Mouse (Mus musculus) liver, adult 2 months (tissue): Measurements from ENCODE around the gene Chad. TPM values are rescaled to one million over a fixed set of nuclear protein-coding genes. Genes with fewer than 3 reads are reported as not detected.

ENCODE experiments used
- DNase-seq: peaks from one replicate; pipeline ENCODE4 v3.0.0-alpha.2; 2011; ENCODE audit warnings: low read depth, low spot score; ENCODE audit errors: extremely low read depth
- H3K27ac ChIP-seq: fragments of 200-500 bp; replicated peaks from 2 replicates; pipeline ENCODE4 v1.5.1; 2012; ENCODE audit warnings: low read depth, mild to moderate bottlenecking, control low read depth, inconsistent platforms, low read length; ENCODE audit not compliant: insufficient read depth
- H3K27me3 ChIP-seq: fragments of 200-500 bp; 2 replicates; pipeline ENCODE4 v1.6.1; 2012; ENCODE audit warnings: mild to moderate bottlenecking, moderate library complexity, low read length, inconsistent platforms; ENCODE audit not compliant: control insufficient read depth, insufficient read depth
- H3K36me3 ChIP-seq: fragments of 200-500 bp; 2 replicates; pipeline ENCODE4 v1.6.1; 2012; ENCODE audit warnings: low read length, inconsistent platforms; ENCODE audit not compliant: control insufficient read depth, insufficient read depth
- H3K4me1 ChIP-seq: fragments of 200-500 bp; 2 replicates; pipeline ENCODE4 v1.6.1; 2011; ENCODE audit warnings: low read length; ENCODE audit not compliant: control insufficient read depth, insufficient read depth
- H3K4me3 ChIP-seq: fragments of 200-500 bp; 2 replicates; pipeline ENCODE4 v1.5.1; 2011; ENCODE audit warnings: low read depth, mild to moderate bottlenecking, control low read depth, low read length, moderate library complexity; ENCODE audit not compliant: insufficient read depth
- H3K79me2 ChIP-seq: fragments of 200-500 bp; 2 replicates; pipeline ENCODE4 v1.6.1; 2012; ENCODE audit warnings: inconsistent platforms, mild to moderate bottlenecking, low read length, moderate library complexity; ENCODE audit not compliant: control insufficient read depth, insufficient read depth
- H3K9ac ChIP-seq: fragments of 200-500 bp; 2 replicates; pipeline ENCODE4 v1.6.1; 2012; ENCODE audit warnings: low read depth, mild to moderate bottlenecking, control low read depth, inconsistent platforms, low read length
- CTCF ChIP-seq: fragments of 200-500 bp; IDR thresholded peaks from 2 replicates; pipeline ENCODE4 v1.5.1; 2011; ENCODE audit warnings: low read depth, low read length, control low read depth
- POLR2A ChIP-seq: fragments of 200-500 bp; IDR thresholded peaks from 2 replicates; pipeline ENCODE4 v1.6.1; 2011; ENCODE audit warnings: low read length, control low read depth; ENCODE audit not compliant: insufficient read depth; ENCODE audit errors: extremely low read depth
- WGBS: fragments of 180-500 bp; shearing (Covaris S2); methylation state at CpG from one replicate; pipeline ENCODE4 v1.1.7; 2018; 5-methylcytosine and 5-hydroxymethylcytosine counted together
- polyA plus RNA-seq: library from polyadenylated mRNA; depleted of rRNA; stranded (reverse); fragments of >200 nt; gene quantifications from 2 replicates; pipeline ENCODE4 v1.2.3, GENCODE M21; 2012; rRNA removed
- total RNA-seq: library from RNA; depleted of rRNA; stranded (reverse); fragments of >200 nt; gene quantifications from 2 replicates; pipeline ENCODE4 v1.2.3, GENCODE M21; 2014; rRNA removed

Chad gene
- total and polyA plus RNA-seq, 2 experiments: not detected

DNA sequence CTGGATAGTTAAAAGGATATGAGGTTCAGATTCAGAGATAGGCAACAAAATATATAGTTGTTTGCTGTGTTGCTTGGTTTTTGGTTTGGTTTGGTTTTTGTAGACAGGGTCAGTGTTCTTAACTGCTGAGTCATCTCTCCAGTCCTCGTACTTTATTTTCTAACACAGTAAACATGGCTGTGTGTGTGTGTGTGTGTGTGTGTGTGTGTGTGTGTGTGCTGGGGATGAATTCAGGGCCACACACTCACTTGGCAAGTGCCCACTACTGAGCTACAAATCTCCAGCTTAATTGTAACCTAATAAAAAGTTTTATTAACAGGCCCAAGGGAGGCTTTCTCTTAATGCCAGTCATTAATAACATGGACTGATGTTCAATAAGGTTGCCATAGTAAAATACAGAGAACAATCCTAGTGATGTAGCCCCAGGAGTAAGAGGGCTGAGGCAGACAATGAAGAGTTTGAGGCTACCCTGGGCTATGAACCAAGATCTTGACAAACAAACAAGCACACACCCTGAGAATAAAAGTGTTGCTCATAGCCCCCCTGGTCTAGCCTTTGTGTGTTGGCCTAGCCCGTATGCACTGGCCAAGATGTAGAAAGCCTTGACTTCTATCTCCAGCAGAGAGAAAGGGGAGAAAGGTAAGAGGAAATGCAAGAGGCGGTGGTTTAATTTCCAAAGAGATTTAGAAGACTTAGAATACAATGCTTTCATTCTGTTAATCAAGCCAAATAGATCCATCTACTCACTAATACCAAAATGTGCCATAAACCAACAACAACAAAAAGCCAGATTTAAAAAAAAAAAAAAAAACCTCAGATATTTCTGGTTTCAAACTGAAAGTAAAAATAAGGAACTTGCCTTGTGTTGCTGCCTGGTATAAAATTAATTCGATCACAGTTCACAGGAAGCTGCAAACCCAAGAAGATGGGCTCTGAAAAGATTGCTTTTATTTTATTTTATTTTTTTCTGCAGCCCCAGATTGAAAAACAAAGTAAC, 46.2 kb downstream of the Chad start:
- Histone ChIP-seq H3K4me3 (no peak overlapping the region), H3K9ac (no peak overlapping the region), H3K36me3 (no peaks in the 10 kb centered on the region), H3K79me2 (no peaks in the 10 kb centered on the region), H3K4me1 (no peaks in the 10 kb centered on the region; the same call in 1 of the 2 replicates), H3K27ac (no peak overlapping the region), H3K27me3 (no peaks in the 10 kb centered on the region)
- 72% methylated on average over 4 of the region's 4 CpGs for WGBS
- DNase-seq: no peak
- TF ChIP-seq POLR2A: no peak
- no peak for TF ChIP-seq CTCF

DNA sequence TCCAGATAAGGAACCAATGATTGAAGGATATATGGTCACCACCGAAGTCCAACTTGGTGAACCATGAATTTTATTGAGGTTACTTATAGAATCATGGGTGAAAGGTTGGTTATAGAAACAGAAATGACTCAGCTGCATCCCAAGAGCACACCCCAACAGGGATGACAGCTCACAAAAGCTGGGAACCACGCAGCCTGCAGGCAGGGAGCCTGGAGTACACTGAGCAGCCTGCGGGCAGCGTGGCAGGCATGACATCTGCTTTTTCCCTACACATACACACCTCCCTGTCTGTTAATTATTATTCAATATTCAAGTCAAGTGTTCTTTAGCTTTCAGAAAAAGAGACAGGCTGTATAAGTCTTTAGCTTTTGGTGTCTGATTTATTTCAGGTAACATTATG, 49.8 kb downstream of the Chad start:
- no peaks in the 10 kb centered on the region for H3K27me3 ChIP-seq
- H3K79me2 ChIP-seq: no peaks in the 10 kb centered on the region
- no peak overlapping the region for H3K27ac ChIP-seq
- H3K4me3 ChIP-seq: no peak overlapping the region
- TF ChIP-seq CTCF: no peak
- TF ChIP-seq POLR2A: no peak
- H3K4me1 ChIP-seq: no peaks in the 10 kb centered on the region; the same call in 1 of the 2 replicates
- no peak for DNase-seq
- 46% methylated on average over 4 of the region's 4 CpGs for WGBS
- H3K9ac ChIP-seq: no peak overlapping the region
- no peaks in the 10 kb centered on the region for H3K36me3 ChIP-seq

DNA sequence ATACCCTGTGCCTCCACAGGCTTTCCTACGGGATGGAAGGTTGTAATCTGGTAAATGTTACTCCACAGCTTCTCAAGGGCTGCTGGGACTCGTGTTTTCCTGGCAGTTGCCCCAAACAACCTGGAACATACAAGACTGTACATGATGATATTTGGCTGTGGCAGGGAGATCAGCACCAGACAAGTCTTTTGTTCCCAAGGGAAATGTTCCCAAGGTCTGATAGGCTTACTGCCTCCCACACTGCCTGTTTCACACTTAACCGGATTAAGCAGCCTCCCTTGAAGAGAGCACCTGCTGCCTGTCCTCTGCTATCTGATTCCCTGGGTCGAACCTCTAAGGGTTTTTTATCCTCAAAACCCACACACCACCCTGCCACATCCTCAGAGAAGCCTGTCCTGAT, 50.6 kb downstream of the Chad start:
- Histone ChIP-seq H3K9ac (no peak overlapping the region), H3K79me2 (no peaks in the 10 kb centered on the region), H3K4me3 (no peak overlapping the region), H3K27me3 (no peaks in the 10 kb centered on the region), H3K36me3 (no peaks in the 10 kb centered on the region), H3K4me1 (no peaks in the 10 kb centered on the region; the same call in 1 of the 2 replicates), H3K27ac (no peak overlapping the region)
- no peak for DNase-seq
- no peak for TF ChIP-seq CTCF
- no peak for TF ChIP-seq POLR2A
- WGBS: 47% methylated on average over 4 of the region's 4 CpGs

DNA sequence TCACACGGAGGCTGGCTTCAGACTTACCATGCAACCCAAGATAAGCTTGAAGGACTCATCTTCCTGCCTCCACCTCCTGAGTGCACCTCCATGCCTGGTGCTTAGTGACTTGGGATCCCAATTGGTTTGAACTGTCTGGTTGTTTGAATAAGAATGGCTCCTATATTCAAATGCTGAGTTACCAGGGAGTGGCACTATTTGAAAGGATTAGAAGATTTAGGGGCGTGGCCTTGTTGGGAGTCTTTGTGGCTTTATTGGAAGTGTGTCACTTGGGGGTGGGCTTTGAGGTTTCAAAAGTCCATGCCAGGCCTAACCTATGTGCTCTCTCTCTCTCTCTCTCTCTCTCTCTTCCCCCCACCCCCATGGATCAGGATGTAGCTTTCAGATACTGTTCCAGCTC, 52.8 kb downstream of the Chad start:
- no peak overlapping the region for H3K27ac ChIP-seq
- WGBS: 92% methylated on average over 2 of the region's 2 CpGs
- no peaks in the 10 kb centered on the region; the same call in 1 of the 2 replicates for H3K4me1 ChIP-seq
- no peak overlapping the region for H3K4me3 ChIP-seq
- no peak overlapping the region for H3K9ac ChIP-seq
- no peaks in the 10 kb centered on the region for H3K79me2 ChIP-seq
- H3K27me3 ChIP-seq: no peaks in the 10 kb centered on the region
- no peaks in the 10 kb centered on the region for H3K36me3 ChIP-seq
- DNase-seq: no peak
- TF ChIP-seq POLR2A: no peak
- no peak for TF ChIP-seq CTCF

Other genes with a start within 250 kb of the Chad start
- 17.9 and 20.1 TPM in 2 replicates for gene Luc7l3, start 243.1 kb upstream of the Chad start, total RNA-seq
- gene Luc7l3, start 243.1 kb upstream of the Chad start, polyA plus RNA-seq: 2.5 and 4.6 TPM in 2 replicates
- gene Ankrd40, start 237.0 kb upstream of the Chad start, total RNA-seq: 28.0 and 30.0 TPM in 2 replicates
- gene Ankrd40, start 237.0 kb upstream of the Chad start, polyA plus RNA-seq: 47.6 and 56.5 TPM in 2 replicates
- 180 and 280 TPM in 2 replicates for gene Abcc3, start 172.1 kb upstream of the Chad start, total RNA-seq
- 251 and 292 TPM in 2 replicates for gene Abcc3, start 172.1 kb upstream of the Chad start, polyA plus RNA-seq
- under 0.01 and 0.07 TPM in 2 replicates for gene Cacna1g, start 90.8 kb upstream of the Chad start, total RNA-seq
- 0.26 and 0.51 TPM in 2 replicates for gene Cacna1g, start 90.8 kb upstream of the Chad start, polyA plus RNA-seq
- not detected in 2 replicates for gene Spata20, start 78.9 kb upstream of the Chad start, total RNA-seq
- gene Spata20, start 78.9 kb upstream of the Chad start, polyA plus RNA-seq: not detected in 2 replicates
- gene Epn3, start 65.1 kb upstream of the Chad start, total RNA-seq: not detected in 2 replicates
- gene Epn3, start 65.1 kb upstream of the Chad start, polyA plus RNA-seq: 0.05 and 0.11 TPM in 2 replicates
- 0.09 TPM in 1 of 2 replicates, not detected in the other for gene Mycbpap, start 43.3 kb upstream of the Chad start, total RNA-seq
- gene Mycbpap, start 43.3 kb upstream of the Chad start, polyA plus RNA-seq: 0.02 and 0.04 TPM in 2 replicates
- 2.1 and 2.6 TPM in 2 replicates for gene Rsad1, start 15.8 kb upstream of the Chad start, total RNA-seq
- gene Rsad1, start 15.8 kb upstream of the Chad start, polyA plus RNA-seq: 5.7 and 8.0 TPM in 2 replicates
- gene Acsf2, start 36.8 kb downstream of the Chad start, total RNA-seq: 42.4 and 43.4 TPM in 2 replicates
- 81.9 and 97.8 TPM in 2 replicates for gene Acsf2, start 36.8 kb downstream of the Chad start, polyA plus RNA-seq
- 40.6 and 46.3 TPM in 2 replicates for gene Lrrc59, start 64.7 kb downstream of the Chad start, total RNA-seq
- gene Lrrc59, start 64.7 kb downstream of the Chad start, polyA plus RNA-seq: 41.2 and 43.8 TPM in 2 replicates
- gene Mrpl27, start 88.7 kb downstream of the Chad start, total RNA-seq: 87.4 and 112 TPM in 2 replicates
- gene Mrpl27, start 88.7 kb downstream of the Chad start, polyA plus RNA-seq: 68.7 and 74.6 TPM in 2 replicates
- gene Eme1, start 88.9 kb downstream of the Chad start, total RNA-seq: 0.09 and 0.27 TPM in 2 replicates
- 0.12 TPM in 1 of 2 replicates, not detected in the other for gene Eme1, start 88.9 kb downstream of the Chad start, polyA plus RNA-seq
- gene Xylt2, start 112.5 kb downstream of the Chad start, total RNA-seq: 11.4 and 12.6 TPM in 2 replicates
- 18.9 and 19.7 TPM in 2 replicates for gene Xylt2, start 112.5 kb downstream of the Chad start, polyA plus RNA-seq
- not detected in 2 replicates for gene Gm11541, start 139.5 kb downstream of the Chad start, total RNA-seq
- gene Gm11541, start 139.5 kb downstream of the Chad start, polyA plus RNA-seq: not detected in 2 replicates
- not detected in 2 replicates for gene Cdc34b, start 176.7 kb downstream of the Chad start, total RNA-seq
- gene Cdc34b, start 176.7 kb downstream of the Chad start, polyA plus RNA-seq: 0.07 TPM in 1 of 2 replicates, not detected in the other
- gene Tmem92, start 217.7 kb downstream of the Chad start, total RNA-seq: not detected in 2 replicates
- not detected in 2 replicates for gene Tmem92, start 217.7 kb downstream of the Chad start, polyA plus RNA-seq